Comparison of ENCODE assay signal across 19 mouse cellular contexts in genomic region chr17:54853631-54854030, GRCm38 (mm10).
"Had no signal": no experiment of that assay in that cellular context is flagged by ENCODE, and none has a peak within 500 bp of the region (broad histone marks: within the 10 kb centered on the region; RNA-seq: fewer than 3 reads in every experiment).

No protein-coding gene starts in this region.

- H3K9me3 ChIP-seq: liver, embryonic 13.5 days; midbrain, embryonic 12.5 days; midbrain, embryonic 15.5 days; neural tube, embryonic 12.5 days; neural tube, embryonic 15.5 days had no signal

- H3K27me3 ChIP-seq: kidney, embryonic 15.5 days; liver, embryonic 13.5 days; midbrain, embryonic 12.5 days; midbrain, embryonic 15.5 days; neural tube, embryonic 12.5 days; neural tube, embryonic 15.5 days had no signal

- H3K9ac ChIP-seq: kidney, embryonic 15.5 days; liver, embryonic 13.5 days; midbrain, embryonic 12.5 days; midbrain, embryonic 15.5 days; neural tube, embryonic 12.5 days; neural tube, embryonic 15.5 days had no signal

- H3K4me2 ChIP-seq: kidney, embryonic 15.5 days; liver, embryonic 13.5 days; midbrain, embryonic 12.5 days; midbrain, embryonic 15.5 days; neural tube, embryonic 12.5 days; neural tube, embryonic 15.5 days had no signal

- H3K4me3 ChIP-seq: kidney, embryonic 15.5 days; layer of hippocampus, adult 2 months; liver, embryonic 13.5 days; midbrain, embryonic 12.5 days; midbrain, embryonic 15.5 days; neural tube, embryonic 12.5 days; neural tube, embryonic 15.5 days had no signal

- ATAC-seq: midbrain, embryonic 15.5 days had no signal

- H3K36me3 ChIP-seq: kidney, embryonic 15.5 days; liver, embryonic 13.5 days; midbrain, embryonic 12.5 days; midbrain, embryonic 15.5 days; neural tube, embryonic 12.5 days; neural tube, embryonic 15.5 days had no signal

- H3K27ac ChIP-seq: kidney, embryonic 15.5 days; layer of hippocampus, adult 2 months; liver, embryonic 13.5 days; midbrain, embryonic 12.5 days; midbrain, embryonic 15.5 days; neural tube, embryonic 12.5 days; neural tube, embryonic 15.5 days; stomach, postnatal 0 days had no signal

- DNase-seq: kidney, adult 8-10 months; kidney, postnatal 25 days; layer of hippocampus, adult 9-11 months; liver, embryonic 13.5 days; lung, adult 2 months; lung, postnatal 14 days; lung, postnatal 4 days; right cerebral cortex, adult 18-20 months; right cerebral cortex, postnatal 14 days; right cerebral cortex, postnatal 4 days; thymus, adult 18-20 months; thymus, postnatal 36 days had no signal

- H3K4me1 ChIP-seq: kidney, embryonic 15.5 days; liver, embryonic 13.5 days; midbrain, embryonic 12.5 days; midbrain, embryonic 15.5 days; neural tube, embryonic 12.5 days; neural tube, embryonic 15.5 days had no signal
